Mouse (Mus musculus) hindbrain, embryonic 10.5 days (tissue): ENCODE results near the gene Anp32e. TPM values are rescaled to one million over a fixed set of nuclear protein-coding genes. Genes with fewer than 3 reads are reported as not detected.
"Not testable (repeated sequence)": the region's sequence is repeated elsewhere in the genome, so short reads cannot be mapped to it uniquely, and the experiment has no call there.

Source experiments
- DNase-seq: peaks from one replicate; pipeline ENCODE4 v3.0.0-alpha.2; 2017; ENCODE audit warnings: low spot score
- H3K27ac ChIP-seq: fragments of 300-500 bp; sonication (generic); 2 replicates; pipeline ENCODE4 v1.5.1; 2016; ENCODE audit warnings: mild to moderate bottlenecking, moderate library complexity
- H3K27me3 ChIP-seq: fragments of 300-500 bp; sonication (generic); 2 replicates; pipeline ENCODE4 v1.6.1; 2016; ENCODE audit warnings: mild to moderate bottlenecking; ENCODE audit not compliant: poor library complexity, insufficient read depth, severe bottlenecking
- H3K36me3 ChIP-seq: fragments of 300-500 bp; sonication (generic); 2 replicates; pipeline ENCODE4 v1.6.1; 2016; ENCODE audit warnings: mild to moderate bottlenecking, moderate library complexity
- H3K4me1 ChIP-seq: fragments of 300-500 bp; sonication (generic); replicated peaks from 2 replicates; pipeline ENCODE4 v1.6.1; 2016; ENCODE audit warnings: mild to moderate bottlenecking
- H3K4me3 ChIP-seq: fragments of 300-500 bp; sonication (generic); 2 replicates; pipeline ENCODE4 v1.5.1; 2016; ENCODE audit warnings: mild to moderate bottlenecking, moderate library complexity
- H3K9me3 ChIP-seq: fragments of 300-500 bp; sonication (generic); 2 replicates; pipeline ENCODE4 v1.6.1; 2016; ENCODE audit warnings: mild to moderate bottlenecking, moderate library complexity
- WGBS: fragments of 180-500 bp; shearing (Covaris S2); methylation state at CpG from one replicate; pipeline ENCODE4 v1.1.7; 2016; 5-methylcytosine and 5-hydroxymethylcytosine counted together
- polyA plus RNA-seq: library from polyadenylated mRNA; unstranded; fragments of >200 nt; fragmentation: Nextera tagmentation; extraction: Ambion mirVana; gene quantifications from 2 replicates; pipeline ENCODE4 v1.2.1, GENCODE M21; 2016

Gene Anp32e
- polyA plus RNA-seq, 1 experiment from 2014 or later, result 266 TPM

DNA sequence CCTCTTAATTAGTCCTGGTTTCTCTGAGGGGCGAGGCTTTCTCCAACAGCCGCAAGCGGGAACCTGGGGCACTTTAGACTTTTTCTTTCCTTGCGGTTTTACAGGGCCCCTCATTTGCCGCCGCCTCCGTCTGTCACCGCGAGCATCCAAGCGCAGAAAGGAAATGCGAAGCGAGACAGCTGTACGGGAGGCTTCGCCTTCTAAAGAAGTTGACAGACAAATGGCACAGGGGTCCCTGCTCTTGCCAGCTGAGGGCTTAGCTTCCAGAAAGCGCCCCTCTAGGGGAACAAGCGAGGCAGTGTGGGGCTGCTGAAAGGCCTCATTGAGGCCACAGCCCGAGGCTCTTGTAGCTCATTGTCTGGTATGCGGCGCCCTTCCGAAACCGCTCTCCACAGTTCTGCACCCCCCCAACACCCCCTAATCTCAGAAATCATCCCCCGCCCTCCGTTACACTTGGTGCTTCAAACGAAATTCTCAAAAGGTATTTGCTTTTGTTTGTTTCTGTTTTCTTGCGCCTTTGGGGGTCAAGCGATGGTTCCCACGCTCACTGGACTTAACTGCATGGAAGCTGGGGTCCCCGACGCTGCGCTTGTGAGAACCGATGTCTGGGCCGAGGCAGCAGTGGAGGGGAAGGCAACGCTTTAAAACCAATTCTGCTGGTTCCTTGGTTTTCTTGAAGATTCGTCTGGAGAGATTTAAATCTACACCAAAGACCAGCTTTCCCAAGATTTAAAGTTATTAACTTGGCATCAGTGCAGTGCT lies 44.0 kb downstream of the Anp32e start:
- DNase-seq, result peak; percentile 81
- WGBS, result 2% methylated on average over 34 of the region's 34 CpGs

GRCm38 (mm10) chr3:95977079-95977478 lies 48.0 kb downstream of the Anp32e start:
- H3K4me3 ChIP-seq, result no peak overlapping the region
- no peak overlapping the region for H3K27ac ChIP-seq
- H3K9me3 ChIP-seq, result no peaks in the 10 kb centered on the region
- peaks cover 22% of the 10 kb centered on the region for H3K27me3 ChIP-seq
- 67% methylated on average over 3 of the region's 3 CpGs for WGBS
- no peaks in the 10 kb centered on the region for H3K36me3 ChIP-seq
- peaks cover 22% of the 10 kb centered on the region for H3K4me1 ChIP-seq
- DNase-seq, result no peak

More for the DNA sequence above, 44.0 kb downstream of the Anp32e start:
- peak overlapping the region; percentile 43 for H3K4me3 ChIP-seq
- H3K27me3 ChIP-seq, result peaks cover 26% of the 10 kb centered on the region
- H3K9me3 ChIP-seq, result no peaks in the 10 kb centered on the region
- H3K27ac ChIP-seq, result peak overlapping the region; percentile 81
- H3K4me1 ChIP-seq, result peaks cover 22% of the 10 kb centered on the region
- no peaks in the 10 kb centered on the region for H3K36me3 ChIP-seq

DNA sequence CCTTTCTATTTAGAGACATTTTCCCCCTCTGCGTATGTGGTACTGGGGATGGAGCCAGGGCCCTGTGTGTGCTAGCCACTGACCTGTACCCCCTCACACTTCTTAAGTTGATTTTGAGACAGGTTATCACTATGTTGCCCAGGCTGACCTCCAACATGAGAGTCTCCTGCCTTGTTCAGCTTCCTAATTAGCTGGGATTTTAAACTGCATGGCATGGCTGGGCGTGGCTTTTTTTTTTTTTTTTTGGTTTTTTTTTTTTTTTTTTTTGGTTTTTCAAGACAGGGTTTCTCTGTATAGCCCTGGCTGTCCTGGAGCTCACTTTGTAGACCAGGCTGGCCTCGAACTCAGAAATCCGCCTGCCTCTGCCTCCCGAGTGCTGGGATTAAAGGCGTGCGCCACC lies 48.5 kb downstream of the Anp32e start:
- Histone ChIP-seq H3K4me1 (peaks cover 19% of the 10 kb centered on the region), H3K27me3 (peaks cover 22% of the 10 kb centered on the region)
- not testable (repeated sequence) for H3K27ac ChIP-seq, H3K4me3 ChIP-seq, H3K36me3 ChIP-seq, H3K9me3 ChIP-seq, DNase-seq
- WGBS, result 94% methylated on average over 7 of the region's 7 CpGs

- no peak for DNase-seq
- peaks cover 12% of the 10 kb centered on the region for H3K4me1 ChIP-seq
- peaks cover 21% of the 10 kb centered on the region for H3K27me3 ChIP-seq
- H3K36me3 ChIP-seq, result no peaks in the 10 kb centered on the region
- H3K9me3 ChIP-seq, result no peaks in the 10 kb centered on the region
- 88% methylated on average over 9 of the region's 9 CpGs for WGBS
- no peak overlapping the region for H3K27ac ChIP-seq
- no peak overlapping the region for H3K4me3 ChIP-seq
These were observed 49.2 kb downstream of the Anp32e start for GRCm38 (mm10) chr3:95978265-95978664.

DNA sequence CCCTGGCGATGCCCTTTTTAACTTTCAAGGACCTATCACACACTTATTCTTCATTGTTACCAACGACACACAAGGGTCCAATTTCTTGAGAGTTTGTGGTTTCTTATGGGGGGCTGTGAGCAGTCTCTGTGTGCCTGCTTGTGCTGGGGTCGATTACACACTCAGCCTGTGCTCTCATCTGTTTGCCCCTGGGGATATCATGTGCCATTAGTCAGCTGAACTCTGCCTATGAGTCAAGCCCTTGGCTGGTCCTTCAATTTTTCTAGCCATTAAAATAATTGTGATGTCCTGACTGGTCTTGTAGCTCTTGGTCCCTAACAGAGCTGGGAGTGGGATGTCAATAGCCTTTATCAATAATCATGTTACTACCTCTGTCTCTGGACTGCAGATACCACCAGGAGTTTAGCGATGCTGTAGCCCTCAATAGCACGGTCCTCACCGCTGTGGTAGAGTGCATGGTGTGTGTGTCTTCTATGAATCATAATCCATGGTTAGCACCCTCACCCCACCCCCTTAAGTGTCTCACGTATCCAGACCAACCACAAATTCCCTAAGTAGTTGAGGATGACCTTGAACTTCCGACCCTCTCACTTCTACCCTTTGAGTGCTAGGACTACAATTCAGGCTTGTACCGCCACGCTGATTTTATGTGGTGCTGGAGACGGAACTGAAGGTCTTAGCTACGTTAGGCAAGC lies 51.4 kb downstream of the Anp32e start:
- H3K36me3 ChIP-seq, result no peaks in the 10 kb centered on the region
- 84% methylated on average over 12 of the region's 12 CpGs for WGBS
- H3K9me3 ChIP-seq, result no peaks in the 10 kb centered on the region
- DNase-seq, result no peak
- no peak overlapping the region for H3K27ac ChIP-seq
- no peak overlapping the region for H3K4me3 ChIP-seq
- no peaks in the 10 kb centered on the region for H3K27me3 ChIP-seq
- H3K4me1 ChIP-seq, result peaks cover 10% of the 10 kb centered on the region

- WGBS, result 92% methylated on average over 4 of the region's 4 CpGs
- Histone ChIP-seq H3K9me3 (no peaks in the 10 kb centered on the region), H3K36me3 (peaks cover 2% of the 10 kb centered on the region), H3K27ac (no peak overlapping the region; the same call in 1 of the 2 replicates), H3K4me3 (no peak overlapping the region), H3K27me3 (0 out of 2 replicates have a peak, but pooled peaks cover under 1% of the 10 kb centered on the region), H3K4me1 (peaks cover 27% of the 10 kb centered on the region)
- no peak for DNase-seq
These were observed 53.1 kb downstream of the Anp32e start for GRCm38 (mm10) chr3:95982129-95982528.

- peak overlapping the region; percentile 90 for H3K27ac ChIP-seq
- 4% methylated on average over 12 of the region's 12 CpGs for WGBS
- H3K4me1 ChIP-seq, result peaks cover 39% of the 10 kb centered on the region
- peaks cover 34% of the 10 kb centered on the region for H3K36me3 ChIP-seq
- no peaks in the 10 kb centered on the region for H3K9me3 ChIP-seq
- 0 out of 2 replicates have a peak, but pooled peaks cover 4% of the 10 kb centered on the region for H3K27me3 ChIP-seq
- DNase-seq, result peak; percentile 80
- H3K4me3 ChIP-seq, result peak overlapping the region; percentile 45
These were observed 56.4 kb downstream of the Anp32e start for GRCm38 (mm10) chr3:95985209-95986000.

- 2% methylated on average over 21 of the region's 21 CpGs for WGBS
- peak; percentile 81 for DNase-seq
These were observed 57.1 kb downstream of the Anp32e start for GRCm38 (mm10) chr3:95986001-95986622.

GRCm38 (mm10) chr3:95986984-95987383 lies 57.9 kb downstream of the Anp32e start:
- DNase-seq, result no peak
- Histone ChIP-seq H3K27me3 (0 out of 2 replicates have a peak, but pooled peaks cover 4% of the 10 kb centered on the region), H3K4me3 (peak overlapping the region; percentile 45; the same call in 1 of the 2 replicates), H3K4me1 (peaks cover 46% of the 10 kb centered on the region), H3K36me3 (peaks cover 50% of the 10 kb centered on the region), H3K9me3 (no peaks in the 10 kb centered on the region), H3K27ac (peak overlapping the region; percentile 90)
- 67% methylated on average over 4 of the region's 4 CpGs for WGBS

More at GRCm38 (mm10) chr3:95986001-95986622, 57.1 kb downstream of the Anp32e start:
- H3K4me1 ChIP-seq, result peaks cover 39% of the 10 kb centered on the region
- peak overlapping the region; percentile 45 for H3K4me3 ChIP-seq
- H3K36me3 ChIP-seq, result peaks cover 41% of the 10 kb centered on the region
- peak overlapping the region; percentile 90 for H3K27ac ChIP-seq
- H3K9me3 ChIP-seq, result no peaks in the 10 kb centered on the region
- H3K27me3 ChIP-seq, result 0 out of 2 replicates have a peak, but pooled peaks cover 4% of the 10 kb centered on the region

DNA sequence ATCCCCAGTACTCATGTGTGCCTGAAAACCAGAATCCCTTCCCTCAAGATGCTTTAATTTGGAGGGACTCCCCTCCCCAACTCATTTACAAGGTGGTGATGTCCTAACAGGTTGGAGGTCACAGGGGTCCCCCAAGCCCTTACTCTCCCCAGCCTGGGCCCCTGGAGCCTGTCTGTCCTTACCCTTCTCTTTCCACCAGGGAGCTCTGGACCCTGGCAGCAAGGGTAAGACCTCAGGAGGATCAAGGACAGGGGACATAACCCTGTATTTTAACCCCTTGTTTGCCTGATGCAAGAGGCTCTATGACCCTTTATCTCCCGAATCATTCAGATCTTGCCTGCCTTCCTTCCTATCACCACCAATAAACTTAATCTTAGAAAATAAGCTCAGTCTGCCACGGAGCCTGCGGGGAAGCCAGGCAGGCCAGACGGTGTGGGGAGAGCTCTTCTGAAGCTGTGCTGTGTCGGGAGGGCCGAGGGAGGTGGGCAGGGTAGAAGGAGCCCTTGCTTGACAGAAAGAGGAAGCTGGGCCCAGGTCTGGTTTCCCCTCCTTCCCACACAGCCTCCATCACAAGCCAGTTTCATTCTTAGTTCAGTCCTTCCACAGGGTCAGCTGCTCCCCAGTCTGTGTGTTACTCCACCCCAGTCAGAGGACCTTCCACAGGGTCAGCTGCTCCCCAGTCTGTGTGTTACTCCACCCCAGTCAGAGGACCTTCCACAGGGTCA lies 58.5 kb downstream of the Anp32e start:
- Histone ChIP-seq H3K27ac (no peak overlapping the region), H3K4me1 (peaks cover 52% of the 10 kb centered on the region), H3K27me3 (0 out of 2 replicates have a peak, but pooled peaks cover 4% of the 10 kb centered on the region), H3K9me3 (no peaks in the 10 kb centered on the region), H3K36me3 (peaks cover 56% of the 10 kb centered on the region), H3K4me3 (no peak overlapping the region)
- WGBS, result 74% methylated on average over 6 of the region's 6 CpGs
- DNase-seq, result no peak

DNA sequence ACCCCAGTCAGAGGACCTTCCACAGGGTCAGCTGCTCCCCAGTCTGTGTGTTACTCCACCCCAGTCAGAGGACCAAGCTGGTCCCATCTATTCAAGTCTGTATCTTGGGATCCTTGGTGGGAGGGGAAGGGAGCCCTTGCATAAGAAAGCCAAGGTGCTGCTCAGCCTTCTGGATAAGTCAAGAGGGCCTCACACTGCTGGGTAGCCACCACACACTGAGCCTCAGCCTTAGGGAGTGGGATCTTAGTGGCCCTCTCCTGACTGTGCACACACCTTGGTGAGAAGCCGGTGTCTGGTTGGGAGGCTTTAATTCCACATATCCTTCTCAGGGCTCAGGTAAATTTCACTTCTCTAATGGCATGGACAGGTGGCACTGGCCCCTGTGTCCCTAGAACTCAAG lies 59.1 kb downstream of the Anp32e start:
- 100% methylated on average over 1 of the region's 1 CpGs for WGBS
- H3K4me1 ChIP-seq, result peaks cover 57% of the 10 kb centered on the region
- H3K9me3 ChIP-seq, result no peaks in the 10 kb centered on the region
- H3K36me3 ChIP-seq, result peaks cover 62% of the 10 kb centered on the region
- 0 out of 2 replicates have a peak, but pooled peaks cover 4% of the 10 kb centered on the region for H3K27me3 ChIP-seq
- H3K27ac ChIP-seq, result no peak overlapping the region
- H3K4me3 ChIP-seq, result no peak overlapping the region
- no peak for DNase-seq
